Comparison of ENCODE assay signal across 18 mouse cellular contexts in the genomic region with DNA sequence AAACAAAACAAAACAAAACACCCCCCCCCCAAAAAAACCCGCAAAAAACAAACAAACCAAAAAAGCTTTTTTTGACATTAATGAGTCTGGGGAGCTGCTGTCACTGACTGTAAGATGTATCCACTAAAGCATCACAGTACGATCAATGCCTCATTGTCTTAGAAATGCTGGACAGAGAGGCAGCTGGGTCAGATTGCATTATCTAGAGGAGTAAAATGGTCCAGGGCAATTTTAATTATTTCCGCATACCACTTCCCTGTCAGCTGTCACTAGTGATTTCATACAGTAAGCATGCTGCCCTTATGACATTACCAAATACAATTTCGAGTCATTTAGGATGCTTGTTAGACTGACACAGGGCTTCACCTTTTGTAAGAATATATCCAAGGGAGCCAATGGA.
DNase-seq lines count a peak whose midpoint lies in the region; ATAC-seq and TF ChIP-seq lines count a peak whose summit lies in the region.
"Had no signal": no experiment of that assay in that cellular context is flagged by ENCODE, and none has a peak within 500 bp of the region (broad histone marks: within the 10 kb centered on the region; RNA-seq: fewer than 3 reads in every experiment).

No protein-coding gene starts in this region.

- H3K4me3 ChIP-seq in hindbrain, embryonic 12.5 days = no peak overlapping the region
- no peak overlapping the region for H3K4me3 ChIP-seq in hindbrain, postnatal 0 days (ENCODE audit: low read length)
- H3K4me3 ChIP-seq: forebrain, embryonic 15.5 days; heart, embryonic 10.5 days; hindbrain, embryonic 15.5 days had no signal

- no peak for TF ChIP-seq POLR2A in brain, embryonic 14.5 days (IDR thresholded peaks at IDR 0.05; ENCODE audit: borderline replicate concordance, extremely low read depth, insufficient read depth, insufficient read length, poor library complexity, severe bottlenecking)

- H3K27ac ChIP-seq in hindbrain, embryonic 12.5 days = no peak overlapping the region
- no peak overlapping the region for H3K27ac ChIP-seq in hindbrain, postnatal 0 days
- H3K27ac ChIP-seq: forebrain, embryonic 15.5 days; heart, embryonic 10.5 days; hindbrain, embryonic 15.5 days had no signal

- no peak for DNase-seq in hindbrain, postnatal 0 days (ENCODE audit: low spot score)
- DNase-seq in Muller cell, postnatal 12 days (ENCODE audit: inconsistent ontology term) = peak; percentile 86
- DNase-seq in brain, embryonic 14.5 days (ENCODE audit: low read depth) = peak; percentile 29
- DNase-seq in retina, postnatal 1 day = peak; percentile 84
- DNase-seq in kidney, adult 18-20 months = no peak
- DNase-seq: adrenal gland, adult 8-10 months; adrenal gland, postnatal 36 days; cerebellum, adult 11 months; cerebellum, adult 8-10 months; cerebellum, postnatal 14 days; heart, adult 18-20 months; heart, postnatal 10 days; heart, postnatal 4 days had no signal

- H3K4me1 ChIP-seq in hindbrain, embryonic 12.5 days = no peaks in the 10 kb centered on the region
- no peaks in the 10 kb centered on the region for H3K4me1 ChIP-seq in hindbrain, postnatal 0 days (ENCODE audit: insufficient read depth, low read length)
- H3K4me1 ChIP-seq: forebrain, embryonic 15.5 days; heart, embryonic 10.5 days; hindbrain, embryonic 15.5 days had no signal

- H3K9ac ChIP-seq in hindbrain, embryonic 12.5 days = no peak overlapping the region
- no peak overlapping the region for H3K9ac ChIP-seq in hindbrain, postnatal 0 days (replicated peaks; ENCODE audit: low read length)
- H3K9ac ChIP-seq: forebrain, embryonic 15.5 days; hindbrain, embryonic 15.5 days had no signal

- no peaks in the 10 kb centered on the region for H3K9me3 ChIP-seq in hindbrain, embryonic 12.5 days (replicated peaks)
- H3K9me3 ChIP-seq in hindbrain, postnatal 0 days (ENCODE audit: low read length) = no peaks in the 10 kb centered on the region
- H3K9me3 ChIP-seq: forebrain, embryonic 15.5 days; heart, embryonic 10.5 days; hindbrain, embryonic 15.5 days had no signal

- H3K27me3 ChIP-seq in hindbrain, embryonic 12.5 days = no peaks in the 10 kb centered on the region
- H3K27me3 ChIP-seq in hindbrain, postnatal 0 days (ENCODE audit: insufficient read depth, low read length) = no peaks in the 10 kb centered on the region
- H3K27me3 ChIP-seq: forebrain, embryonic 15.5 days; hindbrain, embryonic 15.5 days had no signal

- peak; percentile 58 for ATAC-seq in hindbrain, embryonic 12.5 days (ENCODE audit: low FRiP score)
- ATAC-seq in hindbrain, postnatal 0 days = no peak
- ATAC-seq: forebrain, embryonic 15.5 days; inflammation-experienced regulatory T-cells, adult 6 months had no signal

- no peaks in the 10 kb centered on the region for H3K36me3 ChIP-seq in hindbrain, embryonic 12.5 days
- H3K36me3 ChIP-seq in hindbrain, postnatal 0 days (ENCODE audit: insufficient read depth, low read length) = no peaks in the 10 kb centered on the region
- H3K36me3 ChIP-seq: forebrain, embryonic 15.5 days; heart, embryonic 10.5 days; hindbrain, embryonic 15.5 days had no signal

- WGBS in hindbrain, embryonic 12.5 days = 51% methylated on average over 4 of the region's 4 CpGs
- 57% methylated on average over 4 of the region's 4 CpGs for WGBS in hindbrain, postnatal 0 days

- no peak for TF ChIP-seq CTCF in hindbrain, postnatal 0 days (IDR thresholded peaks at IDR 0.05; ENCODE audit: low read depth)
- no peak for TF ChIP-seq CTCF in brain, embryonic 14.5 days (IDR thresholded peaks at IDR 0.05; ENCODE audit: borderline replicate concordance, extremely low read depth, insufficient read depth, insufficient read length)

- H3K4me2 ChIP-seq in hindbrain, embryonic 12.5 days (replicated peaks) = no peak overlapping the region
- no peak overlapping the region for H3K4me2 ChIP-seq in hindbrain, postnatal 0 days (ENCODE audit: low read depth, low read length)
- H3K4me2 ChIP-seq: forebrain, embryonic 15.5 days; hindbrain, embryonic 15.5 days had no signal

Comparison
In these comparisons a context has a peak if more than half of its experiments do, and no peak if none do; other contexts are left out.
1. DNase-seq: peak in Muller cell, postnatal 12 days (single experiment), brain, embryonic 14.5 days (single experiment) and retina, postnatal 1 day (single experiment); none in hindbrain, postnatal 0 days (single experiment) and kidney, adult 18-20 months (single experiment).